8 mouse cellular contexts compared by ENCODE assay signal in the genomic region with DNA sequence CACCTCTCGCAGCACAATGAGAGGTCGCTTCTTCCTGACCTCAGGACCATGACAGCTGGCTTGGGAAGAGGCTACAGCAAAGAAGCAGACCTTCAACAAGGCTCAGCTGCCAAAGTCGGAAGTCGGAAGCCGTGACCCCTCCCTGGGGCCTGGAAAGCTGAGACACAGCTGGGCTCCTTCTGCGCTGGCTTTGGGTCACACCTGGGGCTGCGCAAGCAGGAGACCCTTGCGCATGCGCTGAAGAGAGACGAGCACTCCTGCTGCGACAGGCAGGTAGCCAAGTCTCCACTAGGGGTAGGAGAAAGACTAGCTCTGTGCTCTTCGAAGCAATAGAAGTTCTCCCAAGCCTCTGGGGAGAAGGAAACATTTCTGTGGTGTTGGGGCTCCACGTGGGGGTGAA.
A peak's percentile ranks its signal among the peaks of the same experiment; 100 is the strongest.
DNase-seq lines count a peak whose midpoint lies in the region; ATAC-seq lines count a peak whose summit lies in the region.
"Had no signal": no experiment of that assay in that cellular context is flagged by ENCODE, and none has a peak within 500 bp of the region (broad histone marks: within the 10 kb centered on the region; RNA-seq: fewer than 3 reads in every experiment).

No protein-coding gene starts in this region.

- no peak overlapping the region for H3K9ac ChIP-seq in kidney, embryonic 15.5 days
- H3K9ac ChIP-seq in limb, embryonic 12.5 days (replicated peaks): no peak overlapping the region
- H3K9ac ChIP-seq: forebrain, embryonic 12.5 days had no signal

- H3K4me3 ChIP-seq in kidney, embryonic 15.5 days (replicated peaks): no peak overlapping the region
- no peak overlapping the region for H3K4me3 ChIP-seq in limb, embryonic 12.5 days (replicated peaks)
- H3K4me3 ChIP-seq: forebrain, embryonic 12.5 days had no signal

- no peaks in the 10 kb centered on the region for H3K9me3 ChIP-seq in kidney, embryonic 15.5 days (replicated peaks)
- H3K9me3 ChIP-seq in limb, embryonic 12.5 days: peaks cover 5% of the 10 kb centered on the region; the same call in 1 of the 2 replicates

- H3K4me2 ChIP-seq in kidney, embryonic 15.5 days: peak overlapping the region; percentile 20
- peak overlapping the region; percentile 19; the same call in 1 of the 2 replicates for H3K4me2 ChIP-seq in limb, embryonic 12.5 days
- H3K4me2 ChIP-seq: forebrain, embryonic 12.5 days had no signal

- H3K27ac ChIP-seq in kidney, embryonic 15.5 days: no peak overlapping the region
- H3K27ac ChIP-seq in limb, embryonic 12.5 days: no peak overlapping the region
- H3K27ac ChIP-seq: forebrain, embryonic 12.5 days had no signal

- peaks cover 15% of the 10 kb centered on the region; the same call in 1 of the 2 replicates for H3K4me1 ChIP-seq in kidney, embryonic 15.5 days
- H3K4me1 ChIP-seq in limb, embryonic 12.5 days (replicated peaks): peaks cover 30% of the 10 kb centered on the region

- ATAC-seq in kidney, embryonic 15.5 days (replicated peaks; ENCODE audit: low FRiP score): peak; percentile 66; the same call in 1 of the 2 replicates
- no peak for ATAC-seq in limb, embryonic 12.5 days (ENCODE audit: insufficient number of reproducible peaks, insufficient read depth, low FRiP score, low TSS enrichment, low read depth)
- ATAC-seq in cerebellum, adult (ENCODE audit: insufficient number of reproducible peaks, low FRiP score, low TSS enrichment): no peak

- H3K36me3 ChIP-seq in kidney, embryonic 15.5 days: no peaks in the 10 kb centered on the region
- H3K36me3 ChIP-seq in limb, embryonic 12.5 days: no peaks in the 10 kb centered on the region
- H3K36me3 ChIP-seq: forebrain, embryonic 12.5 days had no signal

- H3K27me3 ChIP-seq in kidney, embryonic 15.5 days: no peaks in the 10 kb centered on the region; the same call in 1 of the 2 replicates
- H3K27me3 ChIP-seq in limb, embryonic 12.5 days: peaks cover 8% of the 10 kb centered on the region; the same call in 1 of the 2 replicates

- WGBS in kidney, embryonic 15.5 days: 36% methylated on average over 13 of the region's 13 CpGs
- WGBS in limb, embryonic 12.5 days: 51% methylated on average over 13 of the region's 13 CpGs

- DNase-seq in kidney, adult 8-10 months: no peak
- peak; percentile 62 for DNase-seq in embryo, embryonic 11 days
- peak; percentile 52 to 67 for DNase-seq in thymus, adult 18-20 months
- DNase-seq in adrenal gland, postnatal 14 days: no peak

Comparison
In these comparisons a context has a peak if more than half of its experiments do, and no peak if none do; other contexts are left out.
1. DNase-seq: peak in embryo, embryonic 11 days (single experiment) and thymus, adult 18-20 months (2 of 2); none in kidney, adult 8-10 months (0 of 2) and adrenal gland, postnatal 14 days (single experiment).